Mouse (Mus musculus) liver, embryonic 11.5 days (tissue): Measurements from ENCODE around the gene Timd4. TPM values are rescaled to one million over a fixed set of nuclear protein-coding genes. Genes with fewer than 3 reads are reported as not detected.

Experiments
- polyA plus RNA-seq: library from polyadenylated mRNA; unstranded; fragments of >200 nt; fragmentation: Nextera tagmentation; extraction: Ambion mirVana; gene quantifications from 2 replicates; pipeline ENCODE4 v1.2.1, GENCODE M21; 2014

Gene Timd4
- polyA plus RNA-seq, 1 experiment from 2014 or later = 6.8 TPM

Other genes starting within 250 kb of the Timd4 start
- not detected in 2 replicates for gene BC053393, start 239.3 kb upstream of the Timd4 start, polyA plus RNA-seq
- not detected in 2 replicates for gene Dppa1, start 181.5 kb upstream of the Timd4 start, polyA plus RNA-seq
- gene Timd2, start 103.7 kb upstream of the Timd4 start, polyA plus RNA-seq = 4.8 and 6.7 TPM in 2 replicates
- gene Havcr1, start 75.7 kb upstream of the Timd4 start, polyA plus RNA-seq = 0.12 and 0.22 TPM in 2 replicates